Mouse (Mus musculus) kidney, embryonic 14.5 days (tissue): Measurements from ENCODE around the gene Ubr1. TPM values are rescaled to one million over a fixed set of nuclear protein-coding genes. Genes with fewer than 3 reads are reported as not detected.
"Not testable (repeated sequence)": the region's sequence is repeated elsewhere in the genome, so short reads cannot be mapped to it uniquely, and the experiment has no call there.

Source experiments
- ATAC-seq: fragments of 200-750 bp; cut with Nextera tagmentation; 2 replicates; pipeline ENCODE4 v1.8.0; 2017; ENCODE audit warnings: moderate number of reproducible peaks, mild to moderate bottlenecking, moderate TSS enrichment, moderate library complexity; ENCODE audit not compliant: low FRiP score, low TSS enrichment
- H3K27ac ChIP-seq: fragments of 300-500 bp; sonication (generic); 2 replicates; pipeline ENCODE4 v1.5.1; 2014; ENCODE audit warnings: low read depth, mild to moderate bottlenecking, low read length, moderate library complexity, mixed read lengths
- H3K27me3 ChIP-seq: fragments of 300-500 bp; sonication (generic); 2 replicates; pipeline ENCODE4 v1.6.1; 2014; ENCODE audit warnings: mild to moderate bottlenecking, low read length; ENCODE audit not compliant: control insufficient read depth, insufficient read depth
- H3K36me3 ChIP-seq: fragments of 300-500 bp; sonication (generic); 2 replicates; pipeline ENCODE4 v1.6.1; 2014; ENCODE audit warnings: low read length, mixed read lengths; ENCODE audit not compliant: control insufficient read depth, insufficient read depth
- H3K4me1 ChIP-seq: fragments of 300-500 bp; sonication (generic); 2 replicates; pipeline ENCODE4 v1.6.1; 2014; ENCODE audit warnings: low read length, mixed read lengths; ENCODE audit not compliant: control insufficient read depth, insufficient read depth
- H3K4me2 ChIP-seq: fragments of 300-500 bp; sonication (generic); replicated peaks from 2 replicates; pipeline ENCODE4 v1.6.1; 2014; ENCODE audit warnings: low read depth, mild to moderate bottlenecking, low read length
- H3K4me3 ChIP-seq: fragments of 300-500 bp; sonication (generic); 2 replicates; pipeline ENCODE4 v1.5.1; 2014; ENCODE audit warnings: mild to moderate bottlenecking, low read length
- H3K9ac ChIP-seq: fragments of 300-500 bp; sonication (generic); 2 replicates; pipeline ENCODE4 v1.6.1; 2014; ENCODE audit warnings: low read depth, mild to moderate bottlenecking, low read length, moderate library complexity
- H3K9me3 ChIP-seq: fragments of 300-500 bp; sonication (generic); 2 replicates; pipeline ENCODE4 v1.6.1; 2016; ENCODE audit warnings: low read length; ENCODE audit not compliant: control insufficient read depth
- WGBS: fragments of 180-500 bp; shearing (Covaris S2); extraction: QIAGEN DNeasy Blood & Tissue Kit; methylation state at CpG from one replicate; pipeline ENCODE4 v1.1.7; 2014; 5-methylcytosine and 5-hydroxymethylcytosine counted together
- polyA plus RNA-seq: library from polyadenylated mRNA; unstranded; fragments of >200 nt; fragmentation: Nextera tagmentation; extraction: Ambion mirVana; gene quantifications from 2 replicates; pipeline ENCODE4 v1.2.1, GENCODE M21; 2014

The Ubr1 gene
- polyA plus RNA-seq, 1 experiment from 2014 or later: 30.5 TPM

- H3K9me3 ChIP-seq: no peaks in the 10 kb centered on the region
- 76% methylated on average over 1 of the region's 1 CpGs for WGBS
- no peak overlapping the region for H3K27ac ChIP-seq
- ATAC-seq: no peak
- peaks cover 7% of the 10 kb centered on the region; the same call in 1 of the 2 replicates for H3K4me1 ChIP-seq
- no peak overlapping the region for H3K4me2 ChIP-seq
- H3K36me3 ChIP-seq: peaks cover 7% of the 10 kb centered on the region; the same call in 1 of the 2 replicates
- H3K4me3 ChIP-seq: no peak overlapping the region
- H3K9ac ChIP-seq: no peak overlapping the region
- no peaks in the 10 kb centered on the region for H3K27me3 ChIP-seq
Observed at GRCm38 (mm10) chr2:121006986-121007385, 36.5 kb upstream of the Ubr1 start.

- WGBS: 80% methylated on average over 7 of the region's 7 CpGs
- H3K27me3 ChIP-seq: no peaks in the 10 kb centered on the region
- no peaks in the 10 kb centered on the region for H3K9me3 ChIP-seq
- no peak for ATAC-seq
- no peak overlapping the region for H3K4me3 ChIP-seq
- no peak overlapping the region for H3K27ac ChIP-seq
- H3K4me1 ChIP-seq: peaks cover 4% of the 10 kb centered on the region; the same call in 1 of the 2 replicates
- H3K4me2 ChIP-seq: no peak overlapping the region
- H3K9ac ChIP-seq: no peak overlapping the region
- no peaks in the 10 kb centered on the region for H3K36me3 ChIP-seq
Observed at GRCm38 (mm10) chr2:121004018-121004811, 33.7 kb upstream of the Ubr1 start.

- no peak overlapping the region for H3K4me3 ChIP-seq
- no peaks in the 10 kb centered on the region for H3K4me1 ChIP-seq
- H3K27me3 ChIP-seq: no peaks in the 10 kb centered on the region
- no peak for ATAC-seq
- H3K4me2 ChIP-seq: no peak overlapping the region
- H3K9ac ChIP-seq: no peak overlapping the region
- no peaks in the 10 kb centered on the region for H3K9me3 ChIP-seq
- no peaks in the 10 kb centered on the region for H3K36me3 ChIP-seq
- 76% methylated on average over 2 of the region's 2 CpGs for WGBS
- H3K27ac ChIP-seq: no peak overlapping the region
Observed at GRCm38 (mm10) chr2:121003586-121003985, 33.1 kb upstream of the Ubr1 start.

- Histone ChIP-seq H3K9ac (no peak overlapping the region), H3K27ac (no peak overlapping the region)
Observed at GRCm38 (mm10) chr2:120998863-120999262, 28.3 kb upstream of the Ubr1 start.

GRCm38 (mm10) chr2:120996607-120997006 is 26.1 kb upstream of the Ubr1 start:
- H3K27ac ChIP-seq, H3K4me3 ChIP-seq: not testable (repeated sequence)
- 82% methylated on average over 1 of the region's 1 CpGs for WGBS

More at GRCm38 (mm10) chr2:120998863-120999262, 28.3 kb upstream of the Ubr1 start:
- Histone ChIP-seq H3K4me2 (no peak overlapping the region), H3K36me3 (no peaks in the 10 kb centered on the region), H3K4me1 (no peaks in the 10 kb centered on the region), H3K9me3 (no peaks in the 10 kb centered on the region), H3K27me3 (no peaks in the 10 kb centered on the region), H3K4me3 (no peak overlapping the region)
- no peak for ATAC-seq
- WGBS: 88% methylated on average over 8 of the region's 8 CpGs

GRCm38 (mm10) chr2:120991196-120991595 is 20.7 kb upstream of the Ubr1 start:
- no peaks in the 10 kb centered on the region for H3K27me3 ChIP-seq
- H3K4me1 ChIP-seq: no peaks in the 10 kb centered on the region
- no peak overlapping the region for H3K27ac ChIP-seq
- no peak overlapping the region for H3K9ac ChIP-seq
- H3K4me3 ChIP-seq: no peak overlapping the region
- H3K9me3 ChIP-seq: no peaks in the 10 kb centered on the region
- no peaks in the 10 kb centered on the region for H3K36me3 ChIP-seq
- ATAC-seq: no peak
- H3K4me2 ChIP-seq: no peak overlapping the region
- 69% methylated on average over 4 of the region's 4 CpGs for WGBS

More at GRCm38 (mm10) chr2:120996607-120997006, 26.1 kb upstream of the Ubr1 start:
- ATAC-seq, H3K4me1 ChIP-seq, H3K9ac ChIP-seq, H3K9me3 ChIP-seq, H3K27me3 ChIP-seq, H3K36me3 ChIP-seq, H3K4me2 ChIP-seq: not testable (repeated sequence)

GRCm38 (mm10) chr2:120985241-120985640 is 14.7 kb upstream of the Ubr1 start:
- Histone ChIP-seq H3K9me3 (no peaks in the 10 kb centered on the region), H3K27ac (no peak overlapping the region), H3K36me3 (no peaks in the 10 kb centered on the region), H3K9ac (no peak overlapping the region), H3K4me3 (no peak overlapping the region), H3K27me3 (no peaks in the 10 kb centered on the region), H3K4me1 (no peaks in the 10 kb centered on the region), H3K4me2 (no peak overlapping the region)
- WGBS: 98% methylated on average over 1 of the region's 1 CpGs
- ATAC-seq: no peak

- Histone ChIP-seq H3K4me1 (no peaks in the 10 kb centered on the region), H3K4me3 (no peak overlapping the region), H3K36me3 (no peaks in the 10 kb centered on the region), H3K9me3 (no peaks in the 10 kb centered on the region), H3K4me2 (no peak overlapping the region), H3K9ac (no peak overlapping the region), H3K27me3 (no peaks in the 10 kb centered on the region), H3K27ac (no peak overlapping the region)
- 38% methylated on average over 2 of the region's 2 CpGs for WGBS
- ATAC-seq: no peak
Observed at GRCm38 (mm10) chr2:120983611-120984010, 13.1 kb upstream of the Ubr1 start.

- Histone ChIP-seq H3K4me1 (no peaks in the 10 kb centered on the region), H3K27me3 (no peaks in the 10 kb centered on the region), H3K27ac (no peak overlapping the region), H3K36me3 (no peaks in the 10 kb centered on the region), H3K4me2 (no peak overlapping the region), H3K4me3 (no peak overlapping the region), H3K9me3 (no peaks in the 10 kb centered on the region), H3K9ac (no peak overlapping the region)
- no peak for ATAC-seq
- whole genome bisulfite sequencing: 61% methylated on average over 2 of the region's 2 CpGs
Observed at GRCm38 (mm10) chr2:120980861-120981260, 10.3 kb upstream of the Ubr1 start.
